Mouse (Mus musculus) testis, adult 2 months (tissue): ENCODE data around the gene Tesmin.

Source experiments
- CTCF ChIP-seq: fragments of 200-500 bp; IDR thresholded peaks from 2 replicates; pipeline ENCODE4 v1.5.1; 2012; ENCODE audit warnings: low read depth, mild to moderate bottlenecking, inconsistent platforms, low read length, moderate library complexity; ENCODE audit not compliant: control insufficient read depth, insufficient read depth, insufficient replicate concordance
- POLR2A ChIP-seq: fragments of 200-500 bp; IDR thresholded peaks from 2 replicates; pipeline ENCODE4 v1.6.1; 2012; ENCODE audit warnings: low read depth, mild to moderate bottlenecking, inconsistent platforms, low read length, moderate library complexity; ENCODE audit not compliant: control insufficient read depth

DNA sequence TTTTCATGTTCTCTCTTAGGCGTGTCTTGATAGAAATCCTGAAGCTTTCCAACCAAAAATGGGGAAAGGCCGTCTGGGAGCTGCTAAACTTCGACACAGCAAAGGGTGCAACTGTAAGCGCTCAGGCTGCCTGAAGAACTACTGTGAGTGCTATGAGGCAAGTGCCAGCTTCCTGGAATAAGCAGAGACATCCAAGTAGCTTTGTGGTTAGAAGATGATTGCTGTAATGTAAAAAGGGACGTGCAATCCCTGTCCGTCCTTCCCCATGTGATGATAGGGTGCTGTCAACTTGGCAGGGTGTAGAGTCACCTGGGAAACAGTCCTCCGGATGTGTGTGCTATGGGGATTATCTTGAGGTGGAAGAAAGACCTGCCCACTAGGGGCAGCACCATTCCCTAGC, 15.4 kb downstream of the Tesmin start:
- TF ChIP-seq CTCF (no peak), POLR2A (no peak)
